Mouse (Mus musculus): Measurements from ENCODE around the gene Etv3. TPM values are rescaled to one million over a fixed set of nuclear protein-coding genes. Genes with fewer than 3 reads are reported as not detected.
"Not testable (repeated sequence)": the region's sequence is repeated elsewhere in the genome, so short reads cannot be mapped to it uniquely, and the experiment has no call there.

The Etv3 gene
- total RNA-seq (2021) = 10 to 100 TPM; 19.2 to 20.0 TPM

GRCm38 (mm10) chr3:87525043-87525836, at the start of gene Etv3:
Gene Etv3, plus strand, starts transcription at chr3:87525407.
- DNase-seq = peak; percentile 89
- intact Hi-C loops (cut with DNase I) = loop anchor here (1.0 kb wide), 1 partner anchor 16 kb away; no protein-coding TSS in a partner anchor

GRCm38 (mm10) chr3:87477948-87478347, 47.3 kb upstream of the Etv3 start:
- DNase-seq; intact Hi-C loops (cut with DNase I): not testable (repeated sequence)

GRCm38 (mm10) chr3:87478596-87478995, 46.6 kb upstream of the Etv3 start:
- DNase-seq; intact Hi-C loops (cut with DNase I): not testable (repeated sequence)

GRCm38 (mm10) chr3:87479230-87479629, 46.0 kb upstream of the Etv3 start:
- intact Hi-C loops (cut with DNase I); DNase-seq: not testable (repeated sequence)

- intact Hi-C loops (cut with DNase I) = no loop called here
Observed at GRCm38 (mm10) chr3:87487392-87487791, 37.8 kb upstream of the Etv3 start.

GRCm38 (mm10) chr3:87487911-87488310, 37.3 kb upstream of the Etv3 start:
- DNase-seq = no peak
- intact Hi-C loops (cut with DNase I) = no loop called here

More at GRCm38 (mm10) chr3:87487392-87487791, 37.8 kb upstream of the Etv3 start:
- no peak for DNase-seq

- intact Hi-C loops (cut with DNase I) = loop anchor here (2.0 kb wide), 1 partner anchor 87 kb away; no protein-coding TSS in a partner anchor
- no peak for DNase-seq
Observed at GRCm38 (mm10) chr3:87498266-87498665, 26.9 kb upstream of the Etv3 start.

GRCm38 (mm10) chr3:87499072-87499471, 26.1 kb upstream of the Etv3 start:
- intact Hi-C loops (cut with DNase I) = loop anchor here (1.0 to 2.0 kb wide), 2 partner anchors 88 to 176 kb away; no protein-coding TSS in a partner anchor
- DNase-seq = peak; percentile 73 to 76

- DNase-seq = no peak
- intact Hi-C loops (cut with DNase I) = loop anchor here (5.0 kb wide), 1 partner anchor 413 kb away; no protein-coding TSS in a partner anchor
Observed at GRCm38 (mm10) chr3:87500088-87501055, 24.8 kb upstream of the Etv3 start.

- intact Hi-C loops (cut with DNase I) = loop anchor here (5.0 kb wide), 1 partner anchor 414 kb away; no protein-coding TSS in a partner anchor
- no peak for DNase-seq
Observed at GRCm38 (mm10) chr3:87501151-87501550, 24.1 kb upstream of the Etv3 start.

- intact Hi-C loops (cut with DNase I) = loop anchor here (1.0 to 5.0 kb wide), 2 partner anchors 259 to 415 kb away; no protein-coding TSS in a partner anchor
- DNase-seq = no peak
Observed at GRCm38 (mm10) chr3:87502771-87503170, 22.4 kb upstream of the Etv3 start.

GRCm38 (mm10) chr3:87504330-87504729, 20.9 kb upstream of the Etv3 start:
- no peak for DNase-seq
- intact Hi-C loops (cut with DNase I) = loop anchor here (2.0 to 5.0 kb wide), 2 partner anchors 417 to 474 kb away; no protein-coding TSS in a partner anchor

GRCm38 (mm10) chr3:87504749-87505425, 20.3 kb upstream of the Etv3 start:
- intact Hi-C loops (cut with DNase I) = loop anchor here (2.0 to 5.0 kb wide), 2 partner anchors 418 to 474 kb away; no protein-coding TSS in a partner anchor
- DNase-seq = no peak

GRCm38 (mm10) chr3:87506456-87507416, 18.5 kb upstream of the Etv3 start:
- DNase-seq = no peak
- intact Hi-C loops (cut with DNase I) = no loop called here

GRCm38 (mm10) chr3:87508205-87508901, 16.9 kb upstream of the Etv3 start:
- DNase-seq = peak; percentile 86 to 90
- intact Hi-C loops (cut with DNase I) = loop anchor here (1.0 kb wide), 1 partner anchor 54 kb away; no protein-coding TSS in a partner anchor

- intact Hi-C loops (cut with DNase I) = loop anchor here (1.0 kb wide), 1 partner anchor 16 kb away; the partner anchor contains the start of gene Etv3
Observed at GRCm38 (mm10) chr3:87509061-87509460, 16.1 kb upstream of the Etv3 start.

GRCm38 (mm10) chr3:87510832-87511231, 14.4 kb upstream of the Etv3 start:
- DNase-seq = no peak
- intact Hi-C loops (cut with DNase I) = no loop called here

More at GRCm38 (mm10) chr3:87509061-87509460, 16.1 kb upstream of the Etv3 start:
- DNase-seq = peak; percentile 69
